Mouse (Mus musculus) bone marrow, adult 2 months (tissue): ENCODE data around the gene Dhx35.

Experiments used
- CTCF ChIP-seq: fragments of 200-500 bp; IDR thresholded peaks from 2 replicates; pipeline ENCODE4 v1.5.1; 2011; ENCODE audit warnings: low read length, control low read depth; ENCODE audit not compliant: control insufficient read depth, insufficient read depth
- POLR2A ChIP-seq: fragments of 200-500 bp; IDR thresholded peaks from 2 replicates; pipeline ENCODE4 v1.6.1; 2011; ENCODE audit warnings: low read depth, mild to moderate bottlenecking, control low read depth, low read length, borderline replicate concordance; ENCODE audit not compliant: control insufficient read depth

DNA sequence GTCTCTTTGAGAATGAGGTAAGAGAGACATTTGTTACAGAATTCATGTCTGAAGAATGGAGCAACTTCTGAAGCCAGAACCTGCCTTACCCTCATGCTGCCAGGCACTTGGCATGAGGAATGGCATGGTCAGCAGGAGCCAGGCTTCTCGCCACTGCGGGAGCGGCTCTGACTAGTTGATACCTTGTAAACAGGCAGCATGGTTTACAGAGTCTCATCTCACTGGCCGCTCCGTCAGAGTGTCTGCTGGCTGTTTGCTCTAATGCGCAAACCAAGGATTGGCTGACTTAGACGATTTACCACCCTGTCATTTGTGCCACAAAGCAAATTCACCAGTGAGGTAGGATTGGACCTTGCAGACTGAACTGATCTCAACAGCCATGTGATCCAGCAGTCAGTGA lies 13.5 kb upstream of the Dhx35 start:
- TF ChIP-seq CTCF (no peak), POLR2A (no peak)
